Mouse (Mus musculus) lung, postnatal 0 days (tissue): ENCODE measurements at regions not wholly inside any gene's neighbourhood (a gene's known extent, or its start where the extent isn't known, plus 50 kb on each side); places are given as distances from the start of the nearest gene placed in this dataset.

Source experiments
- CTCF ChIP-seq: IDR thresholded peaks from 2 replicates; pipeline ENCODE4 v1.5.1; 2016; ENCODE audit warnings: antibody characterized with exemption, mild to moderate bottlenecking
- EP300 ChIP-seq: IDR thresholded peaks from 2 replicates; pipeline ENCODE4 v1.6.1; 2016; ENCODE audit warnings: antibody characterized with exemption, mild to moderate bottlenecking, control low read depth

DNA sequence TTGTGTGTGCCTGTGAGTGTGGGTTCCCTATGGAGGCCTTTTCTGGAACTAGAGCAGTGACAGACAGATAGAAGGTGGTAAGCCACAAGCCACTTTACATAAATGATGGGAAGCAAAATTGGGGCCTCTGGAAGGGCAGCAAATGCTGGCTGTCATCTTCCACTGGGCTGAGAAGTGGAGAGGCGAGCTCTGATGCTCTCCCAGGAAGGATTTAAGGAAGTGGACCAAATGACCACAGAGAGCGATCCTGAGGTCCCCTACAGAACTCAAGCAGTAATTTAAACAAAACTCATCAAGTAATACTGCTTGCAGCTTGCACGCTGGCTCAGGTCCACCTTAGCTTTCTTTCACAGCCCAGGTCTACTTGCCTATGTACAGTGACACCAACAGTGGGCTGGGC is 111.8 kb downstream of the Cand1 start:
- no peak for TF ChIP-seq CTCF
- no peak for TF ChIP-seq EP300
